Mouse (Mus musculus): ENCODE measurements around the gene Edrf1.
"Not testable (repeated sequence)": the region's sequence is repeated elsewhere in the genome, so short reads cannot be mapped to it uniquely, and the experiment has no call there.

The Edrf1 gene

DNA sequence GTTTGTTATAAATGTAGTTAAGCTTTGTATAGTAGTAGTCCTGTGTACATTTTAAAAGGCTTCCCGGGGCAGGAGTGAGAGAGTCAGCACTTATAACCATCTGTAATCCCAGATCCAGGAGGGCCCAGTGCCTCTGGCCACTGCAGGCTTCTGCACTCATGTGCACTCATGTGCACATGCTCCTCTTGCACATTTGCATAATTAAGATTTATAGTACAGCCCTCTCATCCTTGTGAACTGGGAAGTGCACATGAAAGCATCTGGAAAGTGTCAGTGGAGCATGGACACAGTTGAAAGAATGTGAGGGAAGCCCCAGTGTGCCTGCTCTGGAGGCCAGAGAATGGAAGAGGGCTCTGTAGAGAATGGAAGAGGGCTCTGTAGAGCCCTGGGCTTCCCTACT is 25.1 kb downstream of the Edrf1 start:
- no peak for DNase-seq

DNA sequence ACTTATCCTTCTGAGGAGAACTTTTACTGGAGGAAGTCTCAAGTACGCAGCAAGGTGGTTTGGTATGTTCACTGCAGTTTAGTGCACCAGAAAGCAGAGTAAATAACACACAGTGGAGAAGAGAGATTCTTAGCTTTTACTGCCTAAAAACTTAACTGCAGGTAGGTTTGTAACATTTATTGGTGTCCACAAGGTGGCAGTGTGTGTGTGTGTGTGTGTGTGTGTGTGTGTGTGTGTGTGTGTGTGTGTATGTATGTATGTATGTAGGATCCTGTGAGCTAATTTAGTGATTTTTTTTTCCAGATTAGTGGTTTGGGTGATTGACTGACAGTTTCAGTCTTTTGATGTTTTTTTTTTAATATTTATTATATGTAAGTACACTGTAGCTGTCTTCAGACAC is 31.7 kb downstream of the Edrf1 start:
- DNase-seq, result no peak

DNA sequence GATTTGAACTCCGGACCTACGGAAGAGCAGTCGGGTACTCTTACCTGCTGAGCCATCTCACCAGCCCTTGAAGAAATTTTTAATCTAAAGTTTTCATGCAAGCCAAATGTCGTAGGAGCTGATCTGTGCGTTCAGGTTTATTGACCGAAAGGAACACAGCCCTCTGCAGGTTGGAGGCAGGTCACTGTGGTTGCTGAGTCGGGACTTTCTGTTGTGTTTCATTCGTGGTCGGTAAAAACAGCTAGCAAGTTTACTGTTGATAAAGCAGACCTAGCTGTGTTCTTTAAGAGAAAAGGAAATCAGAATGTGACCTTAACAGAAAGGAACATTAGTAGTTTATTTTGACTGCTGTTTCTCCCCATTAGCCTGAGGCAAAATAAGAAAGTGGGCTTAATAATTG is 32.6 kb downstream of the Edrf1 start:
- no peak for DNase-seq

DNA sequence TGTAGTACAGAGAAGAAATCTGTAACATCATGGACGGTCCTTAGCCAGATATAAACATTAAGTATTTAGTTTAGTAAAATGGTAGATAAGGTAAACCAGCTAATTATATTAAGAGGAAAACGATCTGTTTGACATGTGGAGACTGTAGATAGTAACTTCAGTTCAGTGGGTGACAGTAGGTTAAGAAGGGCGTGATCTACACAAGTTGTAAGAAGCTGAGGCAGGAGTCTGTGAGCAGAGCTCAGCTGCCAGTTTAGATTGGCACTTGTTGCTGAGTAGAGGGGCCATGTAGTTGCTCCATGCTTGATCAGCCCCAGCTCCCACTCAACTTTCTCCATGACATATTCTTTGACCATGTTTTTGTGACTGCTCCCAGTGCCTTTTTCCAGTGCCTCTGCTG is 33.5 kb downstream of the Edrf1 start:
- DNase-seq, result no peak

DNA sequence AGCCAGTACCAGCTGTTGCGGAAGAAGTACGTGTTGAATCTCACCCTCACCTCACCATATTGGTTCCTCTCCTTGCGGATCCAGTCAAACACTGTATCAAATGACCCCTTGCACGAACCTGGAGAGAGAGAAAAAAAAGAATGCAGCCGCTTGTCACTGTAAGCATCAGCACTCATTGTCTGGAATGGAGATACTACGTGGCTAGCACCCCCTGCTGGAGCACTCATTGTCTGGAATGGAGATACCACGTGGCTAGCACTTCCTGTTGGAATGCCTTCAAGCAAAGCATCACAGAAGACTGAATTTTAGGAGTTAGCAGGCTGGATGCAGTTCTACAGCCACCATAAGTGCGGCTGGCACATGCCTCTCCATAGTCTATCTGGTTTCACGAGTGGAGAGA is 38.7 kb downstream of the Edrf1 start:
- no peak for DNase-seq

DNA sequence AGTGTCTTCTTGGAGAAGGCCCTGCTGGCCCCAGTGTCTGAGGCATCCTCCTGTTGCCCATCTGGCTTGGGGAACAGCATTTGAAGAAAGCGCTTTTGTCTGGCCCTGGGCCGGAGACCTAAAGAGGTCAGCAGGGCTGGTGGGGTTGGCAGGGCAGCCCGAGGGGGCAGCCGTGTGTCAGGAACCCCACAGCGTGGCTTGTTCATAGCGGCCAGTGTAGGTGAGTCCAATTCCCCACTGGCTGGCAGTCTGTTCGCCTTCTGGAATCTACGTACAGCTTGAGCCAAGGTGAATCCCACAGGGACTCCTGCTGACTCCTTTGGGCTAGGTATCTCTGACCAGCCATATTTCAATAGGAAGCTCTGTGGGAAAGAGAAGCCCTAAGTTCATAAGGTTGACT is 41.4 kb downstream of the Edrf1 start:
- DNase-seq, result no peak

DNA sequence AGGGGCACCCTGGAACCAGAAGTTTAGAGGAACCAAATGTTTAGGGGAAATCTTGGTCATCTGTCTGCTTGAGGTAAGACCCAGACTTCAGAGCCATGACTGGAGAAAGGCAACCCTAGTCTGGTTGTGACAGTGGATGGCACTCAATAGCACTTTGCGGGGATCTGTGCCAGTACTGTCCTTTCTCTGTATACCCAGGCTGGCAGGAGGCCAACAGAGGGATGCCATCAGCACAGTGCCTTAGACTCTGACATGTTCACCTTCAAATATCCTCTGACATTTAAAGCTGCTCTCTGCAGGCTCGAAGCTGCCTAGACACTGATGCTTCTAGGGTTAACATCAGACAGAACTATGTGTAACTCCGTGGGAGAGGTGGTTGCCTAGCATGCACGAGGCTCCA is 42.1 kb downstream of the Edrf1 start:
- no peak for DNase-seq

DNA sequence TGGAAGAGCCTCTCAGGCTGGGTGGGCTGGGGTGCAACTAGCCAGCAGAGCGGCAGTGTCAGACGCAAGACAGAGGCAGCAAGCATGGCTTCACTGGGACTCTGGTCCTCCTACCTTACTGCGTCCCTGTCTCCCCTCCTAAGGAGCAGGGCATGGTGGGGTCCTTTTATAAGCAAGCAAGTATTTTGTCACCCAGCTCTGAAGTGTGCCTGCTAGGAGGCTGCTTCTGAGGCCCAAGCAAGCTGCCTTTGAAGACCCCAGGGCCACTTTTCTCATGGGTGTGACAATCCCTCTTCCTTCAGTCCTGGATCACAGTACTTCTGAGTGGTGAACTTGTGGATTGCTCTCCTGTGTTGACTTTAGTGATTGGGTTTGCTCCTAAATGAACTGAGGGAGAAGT is 42.6 kb downstream of the Edrf1 start, which contains the start of gene Mmp21:
Mmp21 (minus strand) TSS at position 101 of the 400 bp plus-strand sequence.
- DNase-seq, result no peak

DNA sequence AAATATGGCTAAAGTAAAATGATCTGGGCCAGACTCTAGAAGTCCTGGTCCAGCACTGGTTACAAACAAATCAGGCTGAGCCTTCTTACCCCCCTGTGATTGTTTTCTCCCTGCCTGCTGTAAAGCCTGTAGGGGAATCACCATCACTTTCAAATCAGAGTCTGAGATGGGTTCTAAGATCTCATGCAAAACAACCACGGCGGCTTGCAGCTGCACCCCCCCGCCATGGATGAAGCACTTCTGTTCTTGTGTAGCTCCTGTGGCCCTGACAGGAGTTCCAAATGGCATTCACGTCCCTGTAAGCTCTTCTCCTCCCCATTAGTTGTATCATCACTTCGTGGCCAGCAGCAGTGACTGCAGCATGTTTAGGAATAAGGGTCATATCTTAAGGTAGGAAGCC is 46.3 kb downstream of the Edrf1 start:
- DNase-seq, result no peak

DNA sequence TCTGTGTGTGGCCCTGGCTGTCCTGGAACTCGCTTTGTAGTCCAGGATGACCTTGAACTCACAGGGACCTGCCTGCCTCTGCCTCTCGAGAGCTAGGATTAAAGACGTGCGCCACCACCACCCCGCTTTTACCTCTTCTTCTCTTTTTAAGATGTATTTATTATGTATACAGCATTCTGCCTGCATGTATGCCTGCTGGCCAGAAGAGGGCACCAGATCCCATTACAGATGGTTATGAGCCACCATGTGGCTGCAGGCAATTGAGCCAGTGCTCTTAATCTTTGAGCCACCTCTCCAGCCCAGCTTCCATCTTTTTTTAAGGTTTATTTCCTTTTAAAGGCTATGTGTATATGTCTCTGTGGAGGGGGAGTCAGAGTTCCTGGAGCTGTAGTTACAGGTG is 46.8 kb downstream of the Edrf1 start:
- no peak for DNase-seq

DNA sequence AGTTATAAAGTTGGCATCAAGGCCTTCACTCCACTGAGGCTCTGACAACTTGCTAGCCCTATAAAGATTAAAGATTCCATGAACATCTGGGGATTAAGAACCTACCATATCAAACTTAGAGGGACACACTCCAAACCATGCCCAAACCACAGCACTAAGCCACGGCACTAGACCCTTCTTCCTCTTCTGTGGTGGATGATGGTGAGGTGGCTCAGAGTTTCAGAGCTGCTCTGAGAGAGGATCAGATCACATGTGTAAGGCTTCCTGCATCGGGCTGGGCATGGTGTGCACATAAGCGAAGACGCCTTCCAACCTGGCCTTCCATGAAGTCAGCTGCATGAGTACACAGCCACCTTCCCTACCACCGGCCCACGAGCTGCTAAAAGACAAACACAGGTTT is 47.4 kb downstream of the Edrf1 start:
- no peak for DNase-seq

DNA sequence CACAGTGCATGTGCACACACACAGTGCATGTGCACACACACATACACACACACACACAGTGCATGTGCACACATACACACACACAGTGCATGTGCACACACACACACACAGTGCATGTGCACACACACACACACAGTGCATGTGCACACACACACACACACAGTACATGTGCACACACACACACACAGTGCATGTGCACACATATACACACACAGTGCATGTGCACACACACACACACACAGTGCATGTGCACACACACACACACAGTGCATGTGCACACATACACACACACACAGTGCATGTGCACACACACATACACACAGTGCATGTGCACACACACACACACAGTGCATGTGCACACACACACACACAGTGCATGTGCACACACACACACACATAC is 48.3 kb downstream of the Edrf1 start:
- DNase-seq, result not testable (repeated sequence)

DNA sequence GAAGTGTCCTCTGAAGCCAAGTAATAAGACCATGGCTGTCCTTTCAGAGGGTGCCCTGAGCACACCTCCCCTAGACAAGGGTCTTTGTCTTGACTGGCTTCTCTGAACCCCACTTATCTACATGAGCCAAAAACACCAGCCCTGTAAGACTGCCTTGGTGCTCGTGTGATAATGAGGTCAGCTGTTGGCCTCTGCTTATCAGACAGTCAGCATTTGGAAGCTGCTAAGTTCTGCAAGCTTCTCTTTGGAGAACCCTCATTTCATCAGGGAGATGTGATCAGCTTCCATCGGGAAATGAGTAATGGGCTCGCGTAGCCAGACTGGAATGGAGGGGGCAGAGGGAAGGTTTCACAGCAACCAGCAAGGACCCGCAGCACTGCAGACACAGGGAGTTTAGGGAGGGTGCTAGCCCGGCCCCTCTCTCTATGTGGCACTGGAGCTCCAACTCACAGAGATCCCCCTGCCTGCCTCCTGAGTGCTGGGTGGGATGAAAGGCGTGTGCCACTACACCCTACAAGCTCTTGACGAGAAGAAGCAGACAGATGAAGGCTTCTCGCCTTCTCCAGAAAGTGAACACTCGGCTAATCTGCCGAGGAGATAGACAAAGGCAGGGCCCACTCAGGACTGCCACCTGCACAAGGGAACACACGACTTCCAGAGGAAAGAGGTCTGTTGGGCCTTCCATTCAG is 60.8 kb downstream of the Edrf1 start:
- no peak for DNase-seq

DNA sequence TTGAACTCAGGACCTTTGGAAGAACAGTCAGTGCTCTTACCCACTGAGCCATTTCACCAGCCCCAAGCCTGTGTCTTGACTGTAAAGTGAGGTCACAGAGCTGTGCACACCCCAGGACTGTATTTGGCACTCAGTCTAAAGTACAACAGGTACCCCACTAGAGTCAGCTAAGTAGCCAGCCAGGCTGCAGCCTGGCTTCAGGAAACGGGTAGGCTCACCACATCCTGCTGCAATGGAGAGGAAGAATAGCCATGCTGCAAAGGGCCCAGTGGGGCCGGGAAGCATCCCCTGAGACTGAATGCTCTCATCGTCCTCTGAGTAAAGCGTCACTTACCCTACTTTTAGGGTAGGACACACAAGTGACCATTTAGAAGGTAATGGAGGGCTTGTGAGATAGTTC is 62.5 kb downstream of the Edrf1 start:
- no peak for DNase-seq

DNA sequence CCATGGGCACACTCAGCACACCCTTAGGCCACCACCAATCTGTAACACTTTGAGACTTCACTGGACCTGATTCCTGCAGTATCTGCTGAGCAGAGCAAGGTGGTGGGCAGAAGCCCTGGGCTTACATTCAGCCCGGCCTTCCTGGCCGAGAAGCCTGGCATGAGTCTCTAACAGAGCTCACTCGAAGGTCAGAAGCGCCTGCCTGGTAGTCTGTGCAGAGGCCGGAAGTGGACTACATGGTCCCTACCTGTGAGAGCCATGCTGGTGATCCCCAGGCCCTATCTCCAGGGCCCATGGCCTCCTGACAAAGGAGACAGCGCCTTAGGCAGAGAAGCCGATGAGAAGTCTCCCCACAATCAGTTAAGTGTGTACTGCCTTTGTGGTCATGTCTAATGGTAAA is 64.0 kb downstream of the Edrf1 start:
- no peak for DNase-seq

DNA sequence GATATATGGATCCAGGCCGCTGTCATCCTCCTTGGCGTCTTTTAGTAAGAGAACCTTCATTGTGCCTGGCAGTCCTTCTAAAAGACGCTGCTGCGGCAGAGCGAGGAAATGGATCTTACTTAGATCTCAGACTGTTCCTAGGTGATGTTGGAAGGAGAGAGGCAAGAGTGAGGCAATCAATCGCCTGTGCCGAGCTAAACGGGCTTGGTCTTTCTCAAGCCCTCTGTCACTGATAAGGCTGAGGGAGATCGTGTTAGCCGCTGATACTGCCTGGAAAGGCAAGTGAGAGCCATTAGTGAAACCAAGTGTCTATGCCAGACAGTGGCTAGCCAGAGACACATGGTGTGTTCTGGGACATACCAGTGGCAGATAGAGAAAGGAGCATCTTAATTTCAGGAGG is 65.0 kb downstream of the Edrf1 start:
- DNase-seq, result no peak

DNA sequence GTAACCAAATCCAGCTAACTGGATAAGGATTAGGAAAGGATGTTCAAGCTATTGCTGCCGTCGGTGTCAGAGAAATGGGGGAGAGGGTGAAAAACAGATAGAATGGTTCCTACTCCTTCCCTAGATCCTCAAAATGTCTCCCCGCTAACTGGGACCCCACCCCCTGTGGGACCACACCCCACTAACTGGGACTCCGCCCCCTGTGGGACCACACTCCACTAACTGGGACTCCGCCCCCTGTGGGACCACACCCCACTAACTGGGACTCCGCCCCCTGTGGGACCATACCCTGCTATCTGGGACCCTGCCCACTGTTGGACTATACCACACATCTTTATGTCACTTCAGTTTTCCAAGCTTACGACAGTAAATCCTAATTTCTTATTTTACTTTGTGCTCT is 66.6 kb downstream of the Edrf1 start:
- DNase-seq, result no peak

DNA sequence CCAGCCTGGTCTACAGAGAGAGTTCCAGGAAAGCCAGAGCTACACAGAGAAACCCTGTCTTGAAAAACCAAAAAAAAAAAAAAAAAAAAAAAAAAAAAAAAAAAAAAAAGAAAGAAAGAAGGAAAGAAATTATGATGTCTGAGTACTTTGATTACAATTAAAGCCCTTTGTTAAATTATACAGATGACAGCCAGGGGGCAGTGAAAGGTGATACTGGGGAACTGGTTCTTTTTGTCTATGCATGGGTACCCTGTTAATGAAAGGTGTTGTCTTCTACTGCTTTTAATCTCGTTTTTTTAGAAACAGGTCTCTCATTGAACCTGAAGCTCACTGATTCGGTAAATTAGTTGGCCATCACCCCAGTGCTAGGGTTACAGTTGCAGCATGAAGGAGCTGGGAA is 70.0 kb downstream of the Edrf1 start:
- no peak for DNase-seq

DNA sequence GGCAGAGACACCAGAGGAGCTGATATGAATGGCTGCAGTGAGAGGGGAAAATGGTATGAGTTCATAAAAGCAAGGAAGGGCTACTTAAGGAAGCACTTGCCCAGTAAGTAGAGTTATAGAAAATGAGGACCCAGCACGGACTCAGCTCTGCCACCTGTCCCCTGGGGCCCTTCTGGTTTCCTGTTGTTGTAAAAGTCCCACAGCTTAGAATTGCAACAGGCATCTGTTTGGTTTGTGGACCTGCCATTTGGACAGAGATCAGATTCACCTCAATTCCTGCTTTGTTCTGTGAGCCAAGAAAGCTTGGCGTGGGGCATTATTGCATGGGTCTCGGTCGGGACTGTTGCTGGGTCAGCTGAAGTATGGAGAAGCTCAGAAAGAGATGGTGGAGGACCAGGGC is 78.0 kb downstream of the Edrf1 start:
- no peak for DNase-seq

DNA sequence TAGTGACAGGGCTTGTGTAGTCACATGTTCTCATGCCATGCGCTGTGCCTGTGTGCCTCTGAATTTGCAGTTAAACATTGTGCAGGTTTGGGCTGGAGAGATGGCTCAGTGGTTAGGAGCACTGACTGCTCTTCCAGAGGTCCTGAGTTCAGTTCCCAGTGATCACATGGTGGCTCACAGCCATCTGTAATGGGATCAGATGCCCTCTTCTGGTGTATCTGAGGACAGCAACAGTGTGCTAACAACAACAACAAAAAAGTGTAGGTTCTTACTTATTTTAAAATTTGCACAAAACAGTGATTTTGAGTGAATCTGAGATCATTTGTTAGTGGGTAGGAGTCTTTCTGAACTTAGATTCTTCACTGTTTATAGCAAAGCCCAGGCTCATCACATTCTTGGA is 81.2 kb downstream of the Edrf1 start:
- DNase-seq, result no peak

DNA sequence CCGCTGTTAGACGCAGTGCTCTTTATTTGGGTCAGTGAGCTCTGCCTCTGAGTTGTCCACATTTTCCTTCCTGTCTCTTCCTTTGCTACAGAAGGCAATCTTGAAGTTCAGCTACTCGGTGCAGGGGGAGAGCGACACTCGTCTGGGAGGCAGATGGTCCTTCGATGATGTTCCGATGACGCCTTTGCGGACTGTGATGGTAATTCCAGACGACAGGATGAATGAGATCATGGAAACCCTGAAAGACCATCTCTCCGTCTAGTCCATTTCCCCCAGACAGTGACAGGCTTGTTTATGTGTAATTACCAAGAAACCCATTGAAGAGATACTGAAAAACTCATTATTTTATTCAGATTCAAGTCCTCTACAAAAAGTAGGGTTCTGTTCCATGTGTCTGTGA is 83.3 kb downstream of the Edrf1 start:
- no peak for DNase-seq

Measured in thymus, adult 18-20 months (tissue).